Mouse (Mus musculus): ENCODE measurements around the gene Ndufv2. TPM values are rescaled to one million over a fixed set of nuclear protein-coding genes. Genes with fewer than 3 reads are reported as not detected.
"Not testable (repeated sequence)": the region's sequence is repeated elsewhere in the genome, so short reads cannot be mapped to it uniquely, and the experiment has no call there.

Ndufv2 gene
- total RNA-seq, 2 experiments from 2014 or later = 55.8 to 59.1 TPM

DNA sequence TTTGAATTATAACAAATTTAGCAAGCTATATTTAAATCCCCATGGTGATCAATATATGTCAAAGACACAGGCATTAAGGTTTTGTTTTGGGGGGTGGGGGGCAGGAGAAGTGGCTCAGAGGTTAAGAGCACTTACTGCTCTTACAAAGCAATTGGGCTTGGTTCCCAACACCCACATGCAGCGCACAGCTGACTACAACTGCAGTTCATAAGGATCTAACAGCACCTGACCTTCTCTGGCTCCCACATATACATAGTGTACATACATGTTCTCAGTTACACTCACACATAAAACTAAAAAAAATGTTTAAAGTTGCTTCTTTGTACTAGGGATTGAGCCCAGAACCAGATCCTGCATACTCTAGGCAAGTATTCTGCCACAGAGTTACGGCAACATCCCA is 10.0 kb downstream of the Ndufv2 start:
- no peak for ATAC-seq (replicated peaks; ENCODE audit: low FRiP score, poor library complexity, severe bottlenecking)

DNA sequence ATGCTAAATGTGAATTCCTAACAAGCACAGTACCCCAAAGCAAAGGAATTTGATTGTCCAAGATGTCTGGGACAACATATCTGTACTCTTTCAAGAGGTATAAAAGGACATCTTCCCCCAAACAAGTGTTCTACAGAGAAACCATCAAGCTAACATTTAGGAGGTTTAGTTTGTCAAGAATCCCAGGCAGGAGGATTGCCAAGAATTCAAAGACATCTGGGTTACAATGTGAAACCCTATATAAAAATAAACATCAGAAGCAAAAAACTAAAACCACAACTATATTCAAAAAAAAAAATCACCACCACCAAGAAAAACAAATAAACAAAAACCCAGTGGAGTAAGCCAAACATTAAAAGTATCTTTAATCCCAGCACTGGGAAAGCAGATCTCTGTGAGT is 11.1 kb downstream of the Ndufv2 start:
- ATAC-seq (replicated peaks; ENCODE audit: low FRiP score, poor library complexity, severe bottlenecking) = no peak

DNA sequence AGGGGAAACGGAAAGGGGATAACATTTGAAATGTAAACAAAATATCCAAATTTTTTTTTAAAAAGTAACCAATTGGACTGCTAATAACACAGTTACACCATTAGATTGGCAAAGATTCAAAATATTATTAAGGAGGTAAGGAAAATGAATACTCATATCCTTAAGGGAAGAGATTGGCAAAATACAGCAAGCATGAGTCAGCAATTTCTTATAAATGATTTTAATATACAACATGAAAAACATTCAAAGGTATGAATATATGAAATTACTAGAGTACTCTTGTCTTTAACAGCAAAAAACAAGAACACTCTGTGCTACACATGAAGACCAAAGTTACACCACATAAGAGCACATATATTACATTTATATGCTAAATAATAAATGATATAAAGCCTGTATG is 16.3 kb downstream of the Ndufv2 start:
- ATAC-seq (replicated peaks; ENCODE audit: low FRiP score, poor library complexity, severe bottlenecking) = no peak

DNA sequence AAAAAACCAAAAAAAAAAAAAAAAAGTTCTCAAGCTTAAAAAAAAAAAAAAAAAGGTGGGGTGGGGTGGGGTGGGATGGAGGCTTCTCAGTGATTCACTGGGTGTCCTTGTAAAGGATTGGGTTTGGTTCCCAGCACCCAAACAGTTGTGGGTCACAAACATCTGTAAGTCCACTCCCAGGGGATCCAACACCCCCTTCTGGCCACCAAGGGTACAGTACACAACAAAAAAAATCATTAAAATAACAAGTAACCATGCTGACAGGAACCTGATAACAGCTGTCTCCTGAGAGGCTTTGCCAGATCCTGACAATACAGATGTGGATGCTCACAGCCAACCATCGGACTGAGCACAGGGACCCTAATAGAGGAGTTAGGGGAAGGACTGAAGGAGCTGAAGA is 16.9 kb downstream of the Ndufv2 start:
- ATAC-seq (replicated peaks; ENCODE audit: low FRiP score, poor library complexity, severe bottlenecking) = no peak

DNA sequence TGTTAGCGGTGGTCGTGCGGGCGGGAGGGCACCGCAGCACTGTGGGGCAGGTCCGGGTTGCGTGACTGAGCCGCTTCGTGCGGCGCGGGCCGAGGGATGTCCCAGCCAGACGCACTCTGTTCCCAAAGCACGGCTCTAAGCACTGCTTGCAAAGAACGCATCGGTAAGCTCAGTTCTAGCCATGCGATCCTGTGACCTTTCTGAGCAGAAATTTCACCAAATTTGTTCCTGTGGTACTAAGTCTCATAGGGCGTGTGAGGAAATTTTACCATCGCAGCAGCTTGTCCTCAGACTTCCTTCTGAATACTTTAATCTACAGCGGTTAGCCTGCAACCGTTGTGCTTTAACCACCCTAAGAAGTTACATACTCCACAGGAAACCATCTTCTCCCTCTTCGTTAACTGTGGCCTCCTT is 23.9 kb downstream of the Ndufv2 start:
- ATAC-seq (replicated peaks; ENCODE audit: low FRiP score, poor library complexity, severe bottlenecking) = 0 out of 2 replicates have a peak, but pooled peaks have one; percentile 17

DNA sequence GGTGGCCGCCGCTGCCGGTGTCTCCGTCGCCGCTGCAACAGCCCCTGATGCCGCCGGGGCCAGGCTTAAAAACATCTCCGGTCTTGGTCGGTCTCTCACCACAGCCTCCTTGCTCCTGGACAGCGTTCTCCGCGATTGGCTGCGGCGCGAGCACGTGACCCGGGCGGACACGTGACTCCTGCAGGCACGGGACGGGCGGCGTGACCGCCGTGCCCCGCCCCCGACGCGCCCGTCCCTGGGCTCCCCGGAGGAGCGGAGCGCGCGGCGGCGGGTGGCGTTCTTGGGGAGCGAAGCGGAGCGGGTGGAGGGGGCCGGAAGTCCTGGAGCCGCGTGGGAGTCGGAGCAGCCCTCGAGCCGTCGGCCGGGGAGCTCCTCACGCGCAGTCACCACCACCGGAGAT is 24.4 kb downstream of the Ndufv2 start, which contains the start of gene Ankrd12:
TSS of gene Ankrd12 (minus strand) at position 156 of the 400 bp plus-strand sequence.
- peak; percentile 92 for ATAC-seq (replicated peaks; ENCODE audit: low FRiP score, poor library complexity, severe bottlenecking)

DNA sequence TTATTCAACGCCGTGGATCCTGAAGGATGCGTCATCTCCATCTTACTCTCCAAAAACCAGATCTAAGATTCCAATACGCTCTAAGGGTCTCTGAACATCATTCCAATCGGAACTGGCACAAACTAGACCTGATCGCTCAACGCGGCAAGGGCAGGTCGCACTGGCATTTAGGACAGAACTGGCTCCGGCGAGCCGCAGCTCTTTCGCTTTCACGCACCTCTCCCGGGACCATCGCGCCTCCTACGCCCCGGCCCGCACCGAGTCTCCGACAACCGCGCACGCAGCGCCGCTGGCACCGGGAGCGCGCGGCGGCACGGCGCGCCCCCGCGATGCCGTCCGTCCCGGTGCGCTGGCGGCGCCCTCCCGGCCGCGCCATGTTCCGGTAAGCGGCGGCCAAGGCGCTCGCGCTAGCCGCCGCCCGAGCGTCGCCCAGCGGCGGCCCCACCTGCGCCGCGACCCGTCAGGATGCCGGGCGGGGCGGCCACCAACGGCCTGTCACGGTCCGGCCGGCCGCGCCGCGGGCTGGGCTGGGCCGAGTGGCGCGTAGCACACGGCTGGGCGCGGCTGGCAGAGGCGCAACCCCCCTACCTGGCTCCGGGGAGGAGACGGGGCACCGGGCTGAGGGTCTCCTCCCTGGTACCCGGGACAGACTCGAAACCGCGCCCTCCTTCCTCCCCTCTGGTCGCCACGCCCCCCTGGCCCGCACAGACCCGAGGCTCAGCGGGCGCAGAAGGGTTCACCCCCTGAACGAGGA is 25.0 kb downstream of the Ndufv2 start:
- ATAC-seq (replicated peaks; ENCODE audit: low FRiP score, poor library complexity, severe bottlenecking) = peak; percentile 62

DNA sequence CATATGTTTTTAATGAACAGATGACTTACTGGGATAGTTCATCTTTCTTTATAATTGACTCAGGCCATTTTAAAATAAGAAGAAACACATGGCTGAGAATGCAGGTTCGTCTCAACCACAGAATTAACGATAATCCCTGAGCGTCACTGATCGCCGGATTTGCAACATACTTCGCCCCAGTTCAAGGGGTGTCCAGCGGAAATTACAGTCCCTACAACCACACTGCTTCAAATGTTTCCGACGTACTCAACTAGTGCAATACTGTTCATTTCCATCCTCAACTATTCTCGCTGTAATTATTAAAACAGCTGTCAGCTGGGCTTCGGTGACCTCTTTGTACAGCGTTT is 25.6 kb downstream of the Ndufv2 start:
- ATAC-seq (replicated peaks; ENCODE audit: low FRiP score, poor library complexity, severe bottlenecking) = peak; percentile 15; the same call in 1 of the 2 replicates

DNA sequence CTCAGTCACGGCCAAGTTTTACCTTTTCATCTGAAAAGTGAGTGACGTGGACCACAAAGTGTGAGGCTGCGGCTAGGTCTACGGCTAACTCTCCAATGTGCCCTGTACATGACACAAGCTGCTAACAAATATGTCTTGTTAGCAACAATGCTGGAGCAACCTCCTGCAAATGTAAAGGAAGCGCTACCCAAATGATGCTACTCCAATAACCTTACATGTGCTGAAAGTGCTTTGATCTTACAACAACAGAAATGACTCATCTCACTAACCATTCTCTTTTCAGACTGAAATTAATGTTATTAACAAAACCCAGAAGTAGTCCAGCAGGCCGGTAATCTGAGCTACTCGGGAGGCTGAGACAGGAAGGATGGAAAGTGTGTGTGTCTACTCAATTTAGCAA is 27.4 kb downstream of the Ndufv2 start:
- ATAC-seq (replicated peaks; ENCODE audit: low FRiP score, poor library complexity, severe bottlenecking) = no peak

DNA sequence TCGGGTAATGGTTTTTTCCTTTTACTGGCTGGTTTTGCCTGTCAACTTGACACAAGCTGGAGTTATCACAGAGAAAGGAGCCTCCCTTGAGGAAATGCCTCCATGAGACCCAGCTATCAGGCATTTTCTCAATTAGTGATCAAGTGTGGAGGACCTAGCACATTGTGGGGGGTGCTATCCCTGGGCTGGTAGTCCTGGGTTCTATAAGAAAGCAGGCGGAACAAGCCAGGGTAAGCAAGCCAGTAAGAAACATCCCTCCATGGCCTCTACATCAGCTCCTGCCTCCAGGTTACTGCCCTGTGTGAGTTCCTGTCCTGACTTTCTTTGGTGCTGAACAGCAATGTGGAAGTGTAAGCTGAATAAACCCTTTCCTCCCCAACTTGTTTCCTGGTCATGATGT is 32.3 kb downstream of the Ndufv2 start:
- not testable (repeated sequence) for ATAC-seq (replicated peaks; ENCODE audit: low FRiP score, poor library complexity, severe bottlenecking)

DNA sequence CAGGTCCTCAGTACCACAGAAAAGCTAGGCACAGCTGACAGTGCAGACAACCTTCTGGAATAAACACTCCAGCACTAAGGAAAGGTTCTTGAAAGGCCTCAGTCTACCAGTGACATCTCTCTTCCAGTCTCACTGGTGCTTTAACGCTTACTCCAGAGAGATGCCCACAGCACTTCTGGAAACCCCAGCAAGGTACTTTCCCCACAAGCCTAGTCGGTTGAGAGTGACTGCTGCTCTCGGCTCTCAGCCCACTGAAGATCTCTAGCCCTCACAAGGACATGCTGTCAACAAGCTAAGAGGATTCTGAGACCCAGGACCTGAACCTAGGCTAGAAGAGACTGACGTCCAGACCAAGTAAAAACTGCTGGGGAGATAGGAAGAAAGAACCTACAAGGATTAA is 36.2 kb downstream of the Ndufv2 start:
- ATAC-seq (replicated peaks; ENCODE audit: low FRiP score, poor library complexity, severe bottlenecking) = no peak

DNA sequence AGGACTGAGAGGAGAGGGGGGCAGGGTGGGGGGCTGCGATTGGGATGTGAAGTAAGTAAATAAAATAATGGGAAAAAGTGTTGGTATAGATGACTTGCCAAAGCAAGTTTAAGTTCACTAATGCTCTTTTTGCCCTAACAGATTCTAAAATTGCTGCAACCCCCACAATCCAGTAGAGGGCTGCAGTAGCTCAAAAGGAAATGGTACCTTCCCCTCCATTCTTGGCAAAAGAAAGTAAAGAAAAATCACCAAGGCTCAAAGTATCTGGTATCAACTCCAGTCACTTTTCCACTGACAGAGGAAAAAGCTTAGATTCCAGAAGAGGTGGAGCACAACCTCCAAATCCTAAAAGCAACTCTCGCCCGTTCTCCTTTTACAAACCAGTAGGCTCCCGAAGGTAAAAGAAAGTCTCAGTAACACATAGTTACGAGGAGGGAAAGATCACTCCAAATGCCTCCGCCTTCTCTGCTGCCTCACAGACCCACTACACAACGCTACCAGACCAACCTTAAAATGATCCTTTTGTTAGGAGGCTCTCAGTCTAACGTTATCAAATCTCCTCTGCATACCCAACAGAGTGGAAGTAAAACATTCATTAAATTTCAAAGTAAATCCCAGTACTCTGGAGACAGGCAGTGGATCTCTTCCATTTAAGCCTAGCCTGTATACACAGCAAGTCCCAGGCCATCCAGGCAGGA is 40.0 kb downstream of the Ndufv2 start:
- ATAC-seq (replicated peaks; ENCODE audit: low FRiP score, poor library complexity, severe bottlenecking) = no peak

DNA sequence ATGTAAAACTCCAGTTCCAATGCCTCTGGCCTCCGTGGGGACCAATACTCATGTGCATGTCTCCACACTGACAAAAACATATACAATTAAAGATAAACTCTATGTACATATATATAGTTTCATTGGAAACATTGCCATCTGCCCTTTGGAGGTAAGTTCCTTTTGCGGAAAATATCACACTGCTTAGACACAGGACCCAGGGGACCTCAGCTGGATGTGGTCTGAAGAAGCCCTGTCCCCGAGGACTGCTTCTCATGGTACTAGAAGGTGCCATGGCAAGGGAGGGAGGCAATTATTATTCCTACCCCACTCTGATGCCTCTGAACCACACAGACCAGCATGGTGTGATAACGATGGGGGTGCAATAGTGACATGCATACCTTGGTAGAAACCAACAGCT is 43.2 kb downstream of the Ndufv2 start:
- no peak for ATAC-seq (replicated peaks; ENCODE audit: low FRiP score, poor library complexity, severe bottlenecking)

DNA sequence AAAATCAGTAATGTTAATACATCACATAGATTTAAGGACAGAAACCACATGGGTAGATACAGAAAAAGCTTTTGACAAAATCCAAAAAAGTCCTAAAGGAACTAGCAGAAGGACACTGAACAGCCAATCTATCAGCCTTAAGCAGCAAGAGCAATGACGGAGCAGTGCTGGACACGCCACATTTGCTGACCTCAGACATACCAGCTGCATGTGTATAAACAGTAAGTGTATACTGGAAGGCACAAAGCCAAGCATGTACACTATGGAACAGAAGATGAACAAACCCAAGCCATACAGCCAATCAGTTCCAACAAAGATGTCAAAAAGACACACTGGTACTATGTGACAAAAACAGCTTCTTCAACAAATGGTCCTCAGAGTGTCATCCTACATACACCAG is 44.2 kb downstream of the Ndufv2 start:
- ATAC-seq (replicated peaks; ENCODE audit: low FRiP score, poor library complexity, severe bottlenecking) = no peak

DNA sequence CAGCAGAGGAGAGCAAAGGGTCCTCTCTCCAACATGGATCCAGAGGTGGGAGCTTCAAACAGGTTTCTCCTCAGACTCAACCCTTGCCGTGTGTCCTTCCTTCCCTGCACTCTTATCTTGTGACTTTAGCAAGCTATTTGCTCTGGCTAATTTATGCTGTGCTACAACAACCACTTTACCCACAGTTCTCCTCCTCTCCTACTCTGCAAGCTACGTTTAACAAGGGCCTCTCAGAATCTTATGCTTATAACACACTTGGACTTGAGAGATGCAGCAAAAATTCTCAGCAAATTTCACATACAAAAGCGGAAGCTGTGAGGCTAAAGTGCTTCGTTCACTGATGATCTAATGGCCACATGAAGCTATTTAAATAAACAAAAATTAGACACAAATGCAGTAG is 48.0 kb downstream of the Ndufv2 start:
- ATAC-seq (replicated peaks; ENCODE audit: low FRiP score, poor library complexity, severe bottlenecking) = no peak

DNA sequence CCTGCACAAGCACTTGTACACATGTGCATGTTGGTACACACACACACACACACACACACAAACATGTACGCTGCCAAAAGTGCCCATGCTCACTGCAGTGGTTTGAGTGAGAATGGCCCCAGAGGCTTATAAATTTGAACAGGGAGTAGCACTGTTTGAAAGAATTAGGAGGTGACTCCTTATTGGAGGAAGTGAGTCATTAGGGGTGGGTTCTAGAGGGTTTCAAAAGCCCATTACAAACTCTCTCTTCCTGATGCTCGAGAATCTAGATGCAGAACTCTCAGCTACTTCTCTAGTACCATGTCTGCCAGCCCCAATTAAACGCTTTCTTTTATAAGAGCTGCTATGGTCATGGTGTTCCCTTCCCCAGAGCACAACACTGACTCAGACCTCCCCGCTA is 52.6 kb downstream of the Ndufv2 start:
- ATAC-seq (replicated peaks; ENCODE audit: low FRiP score, poor library complexity, severe bottlenecking) = no peak

DNA sequence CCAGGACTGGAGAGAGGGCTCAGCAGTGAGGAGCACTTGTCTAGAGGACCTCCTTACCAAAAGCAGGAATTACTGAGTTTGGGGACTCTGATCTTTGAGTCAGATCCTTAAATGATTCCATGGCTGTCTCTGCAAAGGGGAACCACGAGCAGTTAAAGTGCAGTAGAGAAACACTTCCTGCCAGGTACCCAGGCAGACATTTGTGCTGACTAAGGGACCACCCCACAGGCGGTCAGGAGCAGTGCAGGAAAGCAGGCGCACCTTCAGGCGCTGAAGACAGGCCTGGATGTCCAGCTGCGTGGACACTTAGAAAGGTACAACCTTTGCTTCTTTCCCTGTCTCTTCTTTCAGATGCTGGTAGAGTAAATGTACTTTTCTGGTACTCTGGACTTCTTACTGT is 53.2 kb downstream of the Ndufv2 start:
- ATAC-seq (replicated peaks; ENCODE audit: low FRiP score, poor library complexity, severe bottlenecking) = no peak

DNA sequence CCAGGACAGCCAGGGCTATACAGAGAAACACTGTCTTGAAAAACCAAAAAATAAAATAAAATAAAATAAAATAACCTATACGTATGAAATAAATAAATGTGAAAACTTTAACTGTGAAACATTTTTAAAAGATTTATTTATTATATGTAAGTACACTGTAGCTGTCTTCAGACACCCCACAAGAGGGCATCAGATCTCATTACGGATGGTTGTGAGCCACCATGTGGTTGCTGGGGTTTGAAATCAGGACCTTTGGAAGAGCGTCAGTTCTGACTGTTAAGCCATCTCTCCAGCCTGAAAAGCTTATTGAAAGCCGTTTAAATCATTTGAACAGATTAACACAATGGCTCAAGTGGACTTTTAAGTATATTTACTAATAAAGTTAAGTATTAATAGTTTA is 57.7 kb downstream of the Ndufv2 start:
- ATAC-seq (replicated peaks; ENCODE audit: low FRiP score, poor library complexity, severe bottlenecking) = not testable (repeated sequence)

DNA sequence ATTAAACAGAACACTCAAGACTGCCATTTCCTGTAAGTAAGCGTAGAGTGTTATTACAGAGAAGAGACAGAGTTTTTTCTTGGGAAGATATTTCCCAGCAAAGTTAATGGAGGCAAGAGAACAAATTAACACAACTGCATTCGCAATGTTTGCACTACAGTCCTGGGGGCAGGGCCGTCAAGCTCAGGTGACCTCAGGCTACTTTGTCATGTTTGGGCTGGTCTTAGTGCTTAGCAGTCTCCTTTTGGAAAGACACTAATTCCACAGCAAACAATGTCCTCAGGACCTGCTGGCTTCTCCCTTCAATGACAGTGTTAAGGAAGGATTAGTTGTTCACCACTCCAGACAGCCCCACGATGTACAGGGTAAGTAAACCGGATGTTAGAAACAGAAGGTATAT is 60.3 kb downstream of the Ndufv2 start:
- ATAC-seq (replicated peaks; ENCODE audit: low FRiP score, poor library complexity, severe bottlenecking) = no peak

DNA sequence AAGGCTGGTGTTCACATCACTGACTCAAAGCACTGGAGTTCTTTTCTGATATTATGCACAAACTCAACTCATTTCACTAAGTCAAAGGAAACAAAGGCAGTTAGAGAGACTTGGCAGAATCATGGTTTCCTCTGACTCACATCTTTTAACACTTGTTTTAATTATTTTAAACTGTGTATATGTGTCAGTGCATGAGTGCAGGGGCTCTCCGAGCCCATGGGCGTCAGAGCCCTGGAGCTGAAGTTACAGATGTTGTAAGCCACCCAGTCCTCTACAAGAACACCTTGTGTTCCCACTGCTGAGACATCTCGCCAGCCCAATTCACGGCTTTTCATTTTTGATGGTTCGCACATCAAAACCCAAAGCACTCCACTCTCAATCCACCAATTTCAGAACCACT is 68.1 kb downstream of the Ndufv2 start:
- ATAC-seq (replicated peaks; ENCODE audit: low FRiP score, poor library complexity, severe bottlenecking) = no peak

DNA sequence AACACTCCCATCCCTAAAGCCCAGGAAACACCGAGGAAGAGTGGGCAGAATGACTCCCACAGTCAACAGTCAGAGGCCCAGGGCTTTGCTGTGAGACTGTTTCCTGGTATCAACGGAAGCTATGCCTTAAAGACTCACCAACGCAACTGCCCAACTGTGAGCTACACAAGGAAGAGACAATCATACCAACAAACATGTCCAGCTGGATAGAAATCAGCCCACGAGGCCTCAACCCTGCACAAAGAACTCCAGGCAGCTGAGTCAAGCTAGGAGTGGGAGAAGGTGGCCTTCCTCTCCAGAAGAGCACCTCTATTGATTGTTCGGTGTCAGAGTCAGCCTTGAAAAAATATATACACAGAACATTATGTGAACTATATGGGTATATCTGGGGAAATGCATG is 69.4 kb downstream of the Ndufv2 start:
- no peak for ATAC-seq (replicated peaks; ENCODE audit: low FRiP score, poor library complexity, severe bottlenecking)
